Mouse (Mus musculus) thymus, postnatal 25 days (tissue): ENCODE data around the gene Gm4302.
"Not testable (repeated sequence)": the region's sequence is repeated elsewhere in the genome, so short reads cannot be mapped to it uniquely, and the experiment has no call there.

ENCODE experiments used
- DNase-seq: peaks from one replicate; pipeline ENCODE4 v3.0.0; 2022

Gm4302 gene

GRCm38 (mm10) chr10:100340536-100340935 lies at the start of gene Gm4302:
Gm4302 (plus strand) TSS chr10:100340836.
- not testable (repeated sequence) for DNase-seq

GRCm38 (mm10) chr10:100296105-100296504 lies 44.5 kb upstream of the Gm4302 start:
- no peak for DNase-seq

GRCm38 (mm10) chr10:100300106-100300505 lies 40.5 kb upstream of the Gm4302 start:
- not testable (repeated sequence) for DNase-seq

GRCm38 (mm10) chr10:100335376-100335775 lies 5.3 kb upstream of the Gm4302 start, which contains the start of gene Gm4301:
Gm4301 (plus strand) TSS chr10:100335676.
- DNase-seq: not testable (repeated sequence)

- DNase-seq: not testable (repeated sequence)
Measured at GRCm38 (mm10) chr10:100345672-100346071, 5.0 kb downstream of the Gm4302 start, which contains the start of gene Gm4303. Gm4303 (plus strand) TSS chr10:100345972.

GRCm38 (mm10) chr10:100350793-100351192 lies 10.2 kb downstream of the Gm4302 start, which contains the start of gene Gm4305:
Gm4305 (plus strand) TSS chr10:100351093.
- DNase-seq: not testable (repeated sequence)

GRCm38 (mm10) chr10:100356841-100357240 lies 16.2 kb downstream of the Gm4302 start:
- peak; percentile 3 for DNase-seq

- DNase-seq: not testable (repeated sequence)
Measured at GRCm38 (mm10) chr10:100361038-100361437, 20.4 kb downstream of the Gm4302 start, which contains the start of gene Gm4307. Gm4307 (plus strand) TSS chr10:100361338.

- not testable (repeated sequence) for DNase-seq
Measured at GRCm38 (mm10) chr10:100382460-100382859, 41.8 kb downstream of the Gm4302 start, which contains the start of gene Gm4312. Gm4312 (minus strand) TSS chr10:100382560.
